Mouse (Mus musculus): Measurements from ENCODE around the gene Shroom3.

Gene Shroom3

GRCm38 (mm10) chr5:92698837-92699529 lies 15.7 kb downstream of the Shroom3 start:
- DNase-seq = no peak

GRCm38 (mm10) chr5:92701750-92702149 lies 18.5 kb downstream of the Shroom3 start:
- no peak for DNase-seq

- DNase-seq = no peak
Measured at GRCm38 (mm10) chr5:92703671-92704070, 20.4 kb downstream of the Shroom3 start.

- no peak for DNase-seq
Measured at GRCm38 (mm10) chr5:92707921-92708491, 24.8 kb downstream of the Shroom3 start.

DNA sequence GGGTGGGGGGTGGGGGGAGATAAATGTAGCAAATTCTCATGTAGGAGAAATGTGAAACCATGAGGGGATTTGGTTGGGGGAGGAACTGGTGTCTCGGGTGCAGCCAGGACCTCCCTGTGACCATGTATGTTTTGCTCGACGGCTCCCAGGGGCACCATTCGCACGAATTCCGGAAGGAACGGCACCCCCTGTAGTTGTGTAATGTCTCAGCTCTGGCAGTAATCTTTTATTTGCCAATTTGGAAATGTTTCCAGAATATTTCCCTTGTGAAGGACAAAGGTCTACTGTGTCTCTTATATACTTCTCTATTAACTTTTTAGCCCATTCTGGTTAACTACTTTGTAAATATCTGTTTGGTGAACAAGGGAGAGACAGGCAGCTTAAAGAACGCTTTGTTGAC lies 27.5 kb downstream of the Shroom3 start:
- no peak for DNase-seq

GRCm38 (mm10) chr5:92711666-92712290 lies 28.5 kb downstream of the Shroom3 start:
- DNase-seq = no peak

GRCm38 (mm10) chr5:92712621-92713395 lies 29.6 kb downstream of the Shroom3 start:
- DNase-seq = no peak

- DNase-seq = no peak
Measured at GRCm38 (mm10) chr5:92714886-92715285, 31.7 kb downstream of the Shroom3 start.

GRCm38 (mm10) chr5:92715319-92715718 lies 32.1 kb downstream of the Shroom3 start:
- no peak for DNase-seq

DNA sequence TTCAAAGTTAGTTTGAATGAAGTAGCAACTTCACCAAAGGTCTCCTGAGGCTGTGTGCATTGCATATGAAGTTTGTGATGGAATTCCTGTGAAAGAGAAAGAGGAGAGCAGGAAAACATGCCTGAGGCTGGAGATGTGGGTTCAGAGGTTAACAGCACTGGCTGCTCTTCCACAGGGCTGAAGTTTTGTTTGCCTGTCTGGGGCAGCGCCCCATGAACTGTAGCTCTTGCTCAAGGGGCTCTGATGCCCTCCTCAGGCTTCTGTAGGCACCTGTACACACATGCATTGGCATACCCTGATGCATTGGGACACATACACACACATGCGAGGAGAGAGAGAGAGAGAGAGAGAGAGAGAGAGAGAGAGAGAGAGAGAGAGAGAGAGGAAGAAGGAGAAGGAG lies 32.7 kb downstream of the Shroom3 start:
- no peak for DNase-seq

DNA sequence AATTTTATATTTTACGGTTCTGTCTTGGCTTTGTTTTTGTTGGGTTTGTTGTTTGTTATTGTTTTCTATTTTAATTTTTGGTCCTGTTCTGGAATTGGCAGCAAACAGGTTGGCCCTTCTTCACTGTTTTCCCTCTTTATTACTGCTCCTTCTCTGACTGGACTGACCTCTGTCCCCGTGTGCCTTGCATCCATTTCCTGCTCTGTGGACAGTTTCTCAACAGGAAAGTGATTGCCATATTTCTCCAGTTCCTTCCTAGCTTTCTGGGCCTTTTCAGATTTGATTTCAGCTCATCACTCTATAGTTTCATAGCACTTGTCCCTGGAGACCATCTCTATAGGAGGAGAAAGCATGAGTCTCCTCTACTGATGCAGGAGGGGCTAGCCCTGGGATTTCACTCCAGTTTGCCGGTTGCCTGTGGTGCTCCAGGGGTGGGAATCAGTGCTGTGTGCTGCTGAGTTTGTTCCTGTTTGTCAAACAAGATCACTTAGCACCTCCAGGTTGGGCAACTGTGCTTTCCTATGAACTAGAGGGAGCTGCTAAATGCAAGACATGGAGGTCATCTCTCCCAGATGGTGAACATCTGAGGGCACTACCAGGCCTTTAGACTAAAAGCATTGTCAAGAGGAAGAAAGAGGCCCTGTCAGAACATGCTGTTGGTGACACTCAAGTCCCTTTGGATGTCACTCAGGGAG lies 34.6 kb downstream of the Shroom3 start:
- DNase-seq = no peak

DNA sequence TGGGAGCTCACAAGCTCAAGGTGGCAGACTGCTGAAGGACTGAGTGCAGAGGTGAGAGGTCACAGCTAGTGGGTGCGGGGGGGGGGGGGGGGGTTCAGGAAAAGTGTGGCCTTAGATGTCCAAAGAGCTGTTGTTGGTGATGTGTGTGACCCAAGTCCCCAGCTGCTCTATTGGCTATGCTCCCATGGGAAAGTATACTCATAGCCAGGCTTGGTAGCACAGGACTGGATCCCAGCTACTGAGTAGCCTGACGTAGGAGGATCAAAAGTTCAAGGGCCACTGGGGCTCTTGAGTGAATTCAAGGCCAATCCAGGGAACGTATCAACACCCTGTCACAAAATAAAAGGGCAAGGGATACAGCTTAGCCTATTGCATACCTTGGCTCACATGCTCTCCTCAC lies 35.6 kb downstream of the Shroom3 start:
- no peak for DNase-seq

GRCm38 (mm10) chr5:92721610-92722009 lies 38.4 kb downstream of the Shroom3 start:
- no peak for DNase-seq

DNA sequence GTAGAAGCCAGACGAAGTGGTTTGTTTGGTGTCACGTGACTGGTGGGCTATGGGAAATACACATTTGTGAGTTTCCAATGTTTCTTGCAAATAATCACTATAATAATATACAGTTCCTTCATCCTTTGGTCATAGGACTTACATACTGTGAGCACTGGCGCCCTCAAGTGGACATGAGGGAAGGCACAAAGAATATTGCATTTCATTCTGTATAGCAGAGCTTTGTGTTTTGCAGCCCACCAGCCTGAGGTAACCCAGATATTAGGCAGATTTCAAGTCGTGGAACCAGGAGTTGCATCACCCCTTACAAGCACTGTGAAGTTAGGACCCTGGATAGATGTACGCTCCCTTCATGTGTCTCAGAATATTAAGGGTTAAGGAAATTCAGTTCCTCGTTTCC lies 42.7 kb downstream of the Shroom3 start:
- peak; percentile 50 for DNase-seq

DNA sequence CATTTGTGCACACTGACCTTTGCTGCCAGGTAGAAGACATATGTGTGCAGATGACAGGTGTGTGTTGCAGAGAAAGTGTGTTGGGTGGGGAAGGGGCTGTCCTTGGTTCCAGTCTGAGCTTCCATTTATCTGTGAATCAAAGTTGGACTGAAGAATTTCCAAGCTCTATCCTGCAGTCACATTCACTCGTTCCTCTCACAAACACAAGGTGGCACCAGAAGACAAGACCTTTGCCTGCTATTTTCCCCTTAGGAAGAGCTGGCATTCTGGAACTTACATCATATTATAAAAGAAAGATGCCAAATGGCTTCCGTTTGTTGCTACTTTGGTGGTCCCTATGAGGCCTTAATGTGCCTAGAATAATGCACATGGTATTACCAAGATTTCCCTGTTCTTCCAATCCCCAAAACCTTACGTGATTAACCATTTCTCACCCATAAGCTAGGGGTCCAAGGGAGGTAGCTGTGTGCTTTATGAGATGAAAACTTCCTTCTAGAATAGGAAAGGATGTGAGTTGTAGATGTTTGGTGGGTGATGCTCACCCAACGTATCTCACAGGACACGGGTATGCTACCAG lies 45.1 kb downstream of the Shroom3 start:
- DNase-seq = peak; percentile 61

- DNase-seq = no peak
Measured at GRCm38 (mm10) chr5:92729221-92729620, 46.0 kb downstream of the Shroom3 start.

- DNase-seq = no peak
Measured at GRCm38 (mm10) chr5:92741802-92742201, 58.6 kb downstream of the Shroom3 start.

DNA sequence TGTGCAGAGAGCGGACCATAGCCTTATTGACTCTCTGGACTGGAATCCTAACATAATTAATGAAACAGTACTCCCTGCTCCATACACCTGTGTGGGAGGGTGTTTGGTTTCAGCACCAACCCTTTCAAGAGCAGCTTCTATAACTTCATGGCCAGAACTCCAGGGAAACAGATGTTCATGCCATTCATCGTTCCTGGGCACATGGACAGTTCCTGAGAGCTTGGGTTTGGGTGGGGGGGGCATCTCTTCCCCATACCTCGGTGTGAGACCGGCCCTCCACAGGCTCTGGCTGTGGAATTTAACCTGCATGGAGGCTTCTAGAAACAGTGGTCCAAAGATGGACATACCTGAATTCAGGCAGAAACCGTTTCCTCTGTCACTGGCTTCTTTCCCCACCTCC lies 59.5 kb downstream of the Shroom3 start:
- no peak for DNase-seq

DNA sequence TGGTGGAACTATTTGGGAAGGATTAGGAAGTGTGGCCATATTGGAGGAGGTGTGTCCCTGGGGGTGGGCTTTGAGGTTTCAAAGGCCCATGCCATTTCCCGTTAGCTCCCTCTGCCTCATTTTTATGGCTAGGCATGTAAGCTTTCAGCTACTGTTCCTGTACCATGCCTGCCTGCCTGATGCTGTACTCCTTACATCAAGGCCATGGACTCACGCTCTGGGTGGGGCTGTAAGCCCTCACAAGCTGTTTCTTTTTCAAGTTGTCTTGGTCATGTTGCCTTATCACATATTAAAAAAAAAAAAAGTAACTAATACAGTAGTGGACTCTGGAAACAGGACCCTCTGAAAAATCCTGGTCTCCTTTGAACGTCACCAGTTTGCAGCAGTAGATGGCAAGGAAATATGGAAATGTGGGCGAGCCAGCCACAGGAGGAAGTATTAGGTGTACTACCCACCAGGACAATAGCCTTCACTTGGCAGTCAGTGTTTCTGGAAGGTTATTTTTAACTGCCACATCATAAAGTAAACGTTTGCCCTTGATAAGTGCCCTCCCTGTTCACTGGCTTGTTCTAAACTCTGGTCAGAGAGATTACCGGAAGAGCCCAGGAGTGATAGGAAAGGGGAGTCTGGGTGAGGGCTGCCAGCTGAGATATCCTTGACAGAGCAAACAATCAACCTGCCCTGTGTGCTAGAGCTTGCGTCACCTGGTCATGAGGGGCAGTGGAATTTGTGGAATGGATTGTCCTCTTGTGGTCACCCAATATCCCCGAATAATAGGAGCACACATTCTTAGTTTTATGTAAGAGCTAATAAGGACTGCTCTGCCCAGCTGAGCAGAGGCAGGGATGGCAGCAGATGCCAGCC lies 62.4 kb downstream of the Shroom3 start:
- DNase-seq = no peak

- DNase-seq = no peak
Measured at GRCm38 (mm10) chr5:92751488-92751887, 68.3 kb downstream of the Shroom3 start.

GRCm38 (mm10) chr5:92755241-92755775 lies 72.1 kb downstream of the Shroom3 start:
- peak; percentile 5 for DNase-seq
